16 mouse cellular contexts compared by ENCODE assay signal in genomic region chr6:125596701-125597318, GRCm38 (mm10). TPM values are rescaled to one million over a fixed set of nuclear protein-coding genes. Genes with fewer than 3 reads are reported as not detected.
DNase-seq lines count a peak whose midpoint lies in the region; ATAC-seq and TF ChIP-seq lines count a peak whose summit lies in the region.
"Had no signal": no experiment of that assay in that cellular context is flagged by ENCODE, and none has a peak within 500 bp of the region (broad histone marks: within the 10 kb centered on the region; RNA-seq: fewer than 3 reads in every experiment).

No protein-coding gene starts in this region.

- peaks cover 8% of the 10 kb centered on the region for H3K27me3 ChIP-seq in forebrain, embryonic 10.5 days (ENCODE audit: poor library complexity, severe bottlenecking)
- H3K27me3 ChIP-seq in forebrain, embryonic 11.5 days (ENCODE audit: control insufficient read depth, insufficient read depth, low read length) = no peaks in the 10 kb centered on the region
- H3K27me3 ChIP-seq in liver, embryonic 16.5 days (ENCODE audit: control insufficient read depth, insufficient read depth, low read depth, low read length) = no peaks in the 10 kb centered on the region; the same call in 1 of the 2 replicates
- no peaks in the 10 kb centered on the region for H3K27me3 ChIP-seq in liver, embryonic 12.5 days (replicated peaks)
- peaks cover 27% of the 10 kb centered on the region for H3K27me3 ChIP-seq in heart, embryonic 12.5 days (replicated peaks)
- no peaks in the 10 kb centered on the region for H3K27me3 ChIP-seq in liver, postnatal 0 days (ENCODE audit: insufficient read depth, low read length)
- no peaks in the 10 kb centered on the region for H3K27me3 ChIP-seq in forebrain, embryonic 15.5 days
- H3K27me3 ChIP-seq: embryonic facial prominence, embryonic 15.5 days; limb, embryonic 15.5 days; neural tube, embryonic 12.5 days had no signal

- H3K36me3 ChIP-seq in forebrain, embryonic 10.5 days (replicated peaks) = no peaks in the 10 kb centered on the region
- H3K36me3 ChIP-seq in forebrain, embryonic 11.5 days (ENCODE audit: control insufficient read depth, insufficient read depth, low read length) = no peaks in the 10 kb centered on the region
- H3K36me3 ChIP-seq in liver, embryonic 16.5 days (ENCODE audit: control insufficient read depth, insufficient read depth) = no peaks in the 10 kb centered on the region
- H3K36me3 ChIP-seq in liver, embryonic 12.5 days = no peaks in the 10 kb centered on the region
- no peaks in the 10 kb centered on the region for H3K36me3 ChIP-seq in heart, embryonic 12.5 days
- H3K36me3 ChIP-seq in liver, postnatal 0 days (replicated peaks; ENCODE audit: insufficient read depth, low read length) = no peaks in the 10 kb centered on the region
- no peaks in the 10 kb centered on the region for H3K36me3 ChIP-seq in forebrain, embryonic 15.5 days
- H3K36me3 ChIP-seq: embryonic facial prominence, embryonic 15.5 days; G1E; limb, embryonic 15.5 days; neural tube, embryonic 12.5 days had no signal

- no peak overlapping the region for H3K9ac ChIP-seq in forebrain, embryonic 11.5 days (ENCODE audit: low read length)
- H3K9ac ChIP-seq in liver, embryonic 16.5 days (ENCODE audit: low read depth, low read length) = no peak overlapping the region
- no peak overlapping the region for H3K9ac ChIP-seq in liver, embryonic 12.5 days
- H3K9ac ChIP-seq in heart, embryonic 12.5 days = no peak overlapping the region
- no peak overlapping the region for H3K9ac ChIP-seq in liver, postnatal 0 days (replicated peaks)
- no peak overlapping the region for H3K9ac ChIP-seq in forebrain, embryonic 15.5 days (replicated peaks)
- H3K9ac ChIP-seq: embryonic facial prominence, embryonic 15.5 days; limb, embryonic 15.5 days; neural tube, embryonic 12.5 days had no signal

- no peak overlapping the region for H3K4me2 ChIP-seq in forebrain, embryonic 11.5 days (ENCODE audit: low read depth, low read length, severe bottlenecking)
- H3K4me2 ChIP-seq in liver, embryonic 16.5 days (ENCODE audit: low read depth, low read length) = no peak overlapping the region
- no peak overlapping the region for H3K4me2 ChIP-seq in liver, embryonic 12.5 days
- no peak overlapping the region for H3K4me2 ChIP-seq in heart, embryonic 12.5 days
- no peak overlapping the region for H3K4me2 ChIP-seq in liver, postnatal 0 days (ENCODE audit: low read depth, low read length)
- no peak overlapping the region for H3K4me2 ChIP-seq in forebrain, embryonic 15.5 days (replicated peaks)
- H3K4me2 ChIP-seq: embryonic facial prominence, embryonic 15.5 days; limb, embryonic 15.5 days; neural tube, embryonic 12.5 days had no signal

- no peak for ATAC-seq in forebrain, embryonic 11.5 days (replicated peaks; ENCODE audit: low FRiP score)
- peak; percentile 35 for ATAC-seq in liver, embryonic 16.5 days (ENCODE audit: low read depth)
- ATAC-seq in liver, embryonic 12.5 days = no peak
- peak; percentile 46; the same call in 1 of the 2 replicates for ATAC-seq in heart, embryonic 12.5 days (ENCODE audit: insufficient number of reproducible peaks, low FRiP score)
- ATAC-seq in liver, postnatal 0 days = peak; percentile 58; the same call in 1 of the 2 replicates
- ATAC-seq in erythroid progenitor cell, adult 5-6 weeks (replicated peaks; ENCODE audit: low FRiP score, poor library complexity, severe bottlenecking) = no peak
- ATAC-seq in forebrain, embryonic 15.5 days (replicated peaks) = no peak

- 51% methylated on average over 16 of the region's 16 CpGs for WGBS in forebrain, embryonic 10.5 days
- WGBS in forebrain, embryonic 11.5 days = 50% methylated on average over 16 of the region's 16 CpGs
- 43% methylated on average over 16 of the region's 16 CpGs for WGBS in liver, embryonic 16.5 days (ENCODE audit: insufficient replicate concordance)
- WGBS in liver, embryonic 12.5 days (ENCODE audit: insufficient replicate concordance) = 59% methylated on average over 16 of the region's 16 CpGs
- WGBS in heart, embryonic 12.5 days = 50% methylated on average over 16 of the region's 16 CpGs
- 43% methylated on average over 16 of the region's 16 CpGs for WGBS in liver, postnatal 0 days (ENCODE audit: insufficient replicate concordance)
- WGBS in forebrain, embryonic 15.5 days = 62% methylated on average over 16 of the region's 16 CpGs

- 0 out of 2 replicates have a peak overlapping the region, but pooled peaks have one; percentile 40 for H3K27ac ChIP-seq in forebrain, embryonic 10.5 days
- no peak overlapping the region for H3K27ac ChIP-seq in forebrain, embryonic 11.5 days (ENCODE audit: low read depth, low read length)
- 0 out of 2 replicates have a peak overlapping the region, but pooled peaks have one; percentile 26 for H3K27ac ChIP-seq in liver, embryonic 16.5 days (ENCODE audit: low read length)
- no peak overlapping the region for H3K27ac ChIP-seq in liver, embryonic 12.5 days
- H3K27ac ChIP-seq in heart, embryonic 12.5 days (ENCODE audit: poor library complexity, severe bottlenecking) = peak overlapping the region; percentile 2; the same call in 1 of the 2 replicates
- H3K27ac ChIP-seq in liver, postnatal 0 days (ENCODE audit: low read depth) = peak overlapping the region; percentile 71
- H3K27ac ChIP-seq in forebrain, embryonic 15.5 days (replicated peaks) = no peak overlapping the region
- H3K27ac ChIP-seq: embryonic facial prominence, embryonic 15.5 days; limb, embryonic 15.5 days; neural tube, embryonic 12.5 days had no signal

- DNase-seq in forebrain, embryonic 10.5 days (ENCODE audit: extremely low spot score, low spot score) = no peak
- no peak for DNase-seq in forebrain, embryonic 11.5 days (ENCODE audit: low spot score)
- DNase-seq in liver, postnatal 0 days = peak; percentile 55
- DNase-seq: cerebellum, adult 9-11 months; midbrain, embryonic 14.5 days; right cerebral cortex, adult 18-20 months; thymus, postnatal 25 days had no signal

- peaks cover 19% of the 10 kb centered on the region for H3K4me1 ChIP-seq in forebrain, embryonic 10.5 days
- no peaks in the 10 kb centered on the region for H3K4me1 ChIP-seq in forebrain, embryonic 11.5 days (replicated peaks; ENCODE audit: control insufficient read depth, insufficient read depth, low read length)
- peaks cover 4% of the 10 kb centered on the region for H3K4me1 ChIP-seq in liver, embryonic 16.5 days (ENCODE audit: control insufficient read depth, low read depth, low read length)
- H3K4me1 ChIP-seq in liver, embryonic 12.5 days = peaks cover 30% of the 10 kb centered on the region
- H3K4me1 ChIP-seq in heart, embryonic 12.5 days (replicated peaks) = 0 out of 2 replicates have a peak, but pooled peaks cover 3% of the 10 kb centered on the region
- H3K4me1 ChIP-seq in liver, postnatal 0 days (ENCODE audit: insufficient read depth) = peaks cover 37% of the 10 kb centered on the region
- no peaks in the 10 kb centered on the region for H3K4me1 ChIP-seq in forebrain, embryonic 15.5 days
- H3K4me1 ChIP-seq: neural tube, embryonic 12.5 days had no signal

- H3K4me3 ChIP-seq in forebrain, embryonic 10.5 days = no peak overlapping the region
- H3K4me3 ChIP-seq in forebrain, embryonic 11.5 days (ENCODE audit: low read depth, low read length) = no peak overlapping the region
- no peak overlapping the region for H3K4me3 ChIP-seq in liver, embryonic 16.5 days (ENCODE audit: low read depth, low read length)
- H3K4me3 ChIP-seq in liver, embryonic 12.5 days = no peak overlapping the region
- no peak overlapping the region for H3K4me3 ChIP-seq in heart, embryonic 12.5 days
- no peak overlapping the region for H3K4me3 ChIP-seq in liver, postnatal 0 days (ENCODE audit: low read depth, low read length)
- H3K4me3 ChIP-seq in forebrain, embryonic 15.5 days = no peak overlapping the region
- H3K4me3 ChIP-seq: embryonic facial prominence, embryonic 15.5 days; limb, embryonic 15.5 days; neural tube, embryonic 12.5 days had no signal

- H3K9me3 ChIP-seq in forebrain, embryonic 10.5 days = no peaks in the 10 kb centered on the region
- no peaks in the 10 kb centered on the region for H3K9me3 ChIP-seq in forebrain, embryonic 11.5 days (ENCODE audit: control insufficient read depth, low read length)
- H3K9me3 ChIP-seq in liver, embryonic 16.5 days (replicated peaks; ENCODE audit: control insufficient read depth, low read length) = no peaks in the 10 kb centered on the region
- no peaks in the 10 kb centered on the region for H3K9me3 ChIP-seq in liver, embryonic 12.5 days (replicated peaks)
- H3K9me3 ChIP-seq in heart, embryonic 12.5 days (replicated peaks) = no peaks in the 10 kb centered on the region
- no peaks in the 10 kb centered on the region for H3K9me3 ChIP-seq in liver, postnatal 0 days (ENCODE audit: low read length)
- no peaks in the 10 kb centered on the region for H3K9me3 ChIP-seq in forebrain, embryonic 15.5 days
- H3K9me3 ChIP-seq: embryonic facial prominence, embryonic 15.5 days; limb, embryonic 15.5 days; neural tube, embryonic 12.5 days had no signal

- TF ChIP-seq CTCF in liver, postnatal 0 days (IDR thresholded peaks at IDR 0.05; ENCODE audit: low read depth) = no peak

- 0 out of 2 replicates have a peak, but pooled peaks have one; percentile 29 for TF ChIP-seq EP300 in liver, postnatal 0 days (IDR thresholded peaks at IDR 0.05; ENCODE audit: low read depth)

RNA-seq across cellular contexts. Expression of gene Vwf, which starts 50.2 kb away (rescaled TPM):
- 4.1 and 5.9 TPM in 2 replicates for polyA plus RNA-seq in forebrain, embryonic 10.5 days (2016; fragmentation: Nextera tagmentation; extraction: Ambion mirVana)
- 9.0 and 11.7 TPM in 2 replicates for polyA plus RNA-seq in forebrain, embryonic 11.5 days (2014; fragmentation: Nextera tagmentation; extraction: Ambion mirVana)
- 10.4 and 11.9 TPM in 2 replicates for polyA plus RNA-seq in liver, embryonic 16.5 days (2015; fragmentation: Nextera tagmentation; extraction: Ambion mirVana)
- 19.2 and 21.5 TPM in 2 replicates for polyA plus RNA-seq in liver, embryonic 12.5 days (2016; fragmentation: Nextera tagmentation; extraction: Ambion mirVana)
- 19.8 and 21.4 TPM in 2 replicates for polyA plus RNA-seq in heart, embryonic 12.5 days (2016; fragmentation: Nextera tagmentation; extraction: Ambion mirVana)
- 13.4 and 14.8 TPM in 2 replicates for polyA plus RNA-seq in liver, postnatal 0 days (2015; fragmentation: Nextera tagmentation; extraction: Ambion mirVana)
- 8.8 and 31.4 TPM in 2 replicates for total RNA-seq in erythroid progenitor cell, adult 5-6 weeks (2015; ENCODE audit: low replicate concordance)
- 19.9 and 33.4 TPM in 2 replicates for total RNA-seq in erythroid progenitor cell, adult 5-6 weeks (2017; ENCODE audit: low replicate concordance)
- polyA plus RNA-seq in forebrain, embryonic 15.5 days (2015; fragmentation: Nextera tagmentation; extraction: Ambion mirVana) = 6.5 and 8.4 TPM in 2 replicates

Comparison
In these comparisons a context has a peak if more than half of its experiments do, and no peak if none do; other contexts are left out.
1. H3K27ac ChIP-seq: peak in forebrain, embryonic 10.5 days (single experiment), liver, embryonic 16.5 days (single experiment), heart, embryonic 12.5 days (single experiment) and liver, postnatal 0 days (single experiment); none in forebrain, embryonic 11.5 days (single experiment), liver, embryonic 12.5 days (single experiment) and forebrain, embryonic 15.5 days (single experiment).
2. ATAC-seq: peak in liver, embryonic 16.5 days (single experiment), heart, embryonic 12.5 days (single experiment) and liver, postnatal 0 days (single experiment); none in forebrain, embryonic 11.5 days (single experiment), liver, embryonic 12.5 days (single experiment), erythroid progenitor cell, adult 5-6 weeks (single experiment) and forebrain, embryonic 15.5 days (single experiment).